Mouse (Mus musculus): Measurements from ENCODE around the gene Coro2a.

- TF ChIP-seq CTCF (IDR thresholded peaks at IDR 0.05; ENCODE audit: extremely low read depth, insufficient read depth, low read length), result no peak
- TF ChIP-seq POLR2A (IDR thresholded peaks at IDR 0.05; ENCODE audit: extremely low read depth, insufficient read depth, low read length), result no peak
Measured at GRCm38 (mm10) chr4:46632465-46632864, 30.5 kb upstream of the Coro2a start.

Measured in cortical plate, adult 2 months (tissue).